Mouse (Mus musculus) E14TG2a.4 (cell line): ENCODE data around the gene Lrrc23.

Experiments
- CTCF ChIP-seq: conservative IDR thresholded peaks from 2 replicates; pipeline ENCODE4 v1.5.1; 2014; ENCODE audit warnings: low read length
- NANOG ChIP-seq: IDR thresholded peaks from 2 replicates; pipeline ENCODE4 v1.6.1; 2014; ENCODE audit warnings: borderline replicate concordance, low read length, mixed read lengths
- POU5F1 ChIP-seq: IDR thresholded peaks from 2 replicates; pipeline ENCODE4 v1.6.1; 2014; ENCODE audit warnings: low read length, borderline replicate concordance

- TF ChIP-seq CTCF (no peak), NANOG (no peak), POU5F1 (no peak)
Measured at GRCm38 (mm10) chr6:124741842-124742241, 37.7 kb downstream of the Lrrc23 start.
